Mouse (Mus musculus) embryonic fibroblast, embryonic 13.5 days (primary cell): ENCODE measurements around the gene Dync1li1.

Experiments used
- CTCF ChIP-seq: IDR thresholded peaks from 2 replicates; pipeline ENCODE4 v1.5.1; 2011; ENCODE audit warnings: mild to moderate bottlenecking, control low read depth, low read length, moderate library complexity, borderline replicate concordance; ENCODE audit not compliant: insufficient read depth
- POLR2A ChIP-seq: IDR thresholded peaks from 2 replicates; pipeline ENCODE4 v1.6.1; 2011; ENCODE audit warnings: low read depth, mild to moderate bottlenecking, control low read depth, low read length, moderate library complexity

DNA sequence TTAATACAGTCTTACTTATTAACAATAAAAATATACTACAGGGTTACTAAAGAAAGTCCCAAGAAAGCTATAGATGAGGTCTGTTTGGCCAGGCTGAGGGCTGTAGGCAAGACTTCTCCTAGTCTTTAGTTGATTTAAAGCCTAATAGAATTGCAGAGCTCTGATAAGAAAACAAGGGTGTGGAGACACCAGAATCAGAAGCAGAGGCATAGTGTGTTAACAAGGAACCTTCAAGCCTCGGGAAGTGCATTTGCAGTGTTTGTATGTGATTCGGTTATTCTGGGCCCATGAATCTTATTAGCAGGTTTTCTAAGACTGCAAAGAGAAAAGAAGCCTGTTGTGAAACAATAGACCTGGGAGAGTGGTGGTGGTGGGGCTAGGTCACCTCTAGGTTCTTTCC lies 44.6 kb downstream of the Dync1li1 start:
- TF ChIP-seq CTCF (no peak), POLR2A (no peak)
